Mouse (Mus musculus) left cerebral cortex, adult 2 months (tissue): ENCODE results near the gene Hist1h4d. TPM values are rescaled to one million over a fixed set of nuclear protein-coding genes. Genes with fewer than 3 reads are reported as not detected.
"Not testable (repeated sequence)": the region's sequence is repeated elsewhere in the genome, so short reads cannot be mapped to it uniquely, and the experiment has no call there.

Experiments used
- DNase-seq, 2 experiments: peaks; one replicate each; pipeline ENCODE4 v3.0.0; 2021 to 2022; ENCODE audit warnings: low spot score in 2 of 2, mixed read lengths in 1 of 2; ENCODE audit errors: extremely low spot score in 1 of 2
- H3K27ac ChIP-seq: fragments of 200-600 bp; 2 replicates; pipeline ENCODE4 v1.8.1; 2022
- H3K4me3 ChIP-seq: fragments of 200-600 bp; 2 replicates; pipeline ENCODE4 v1.8.1; 2022
- CTCF ChIP-seq: fragments of 200-600 bp; IDR thresholded peaks from 2 replicates; pipeline ENCODE4 v1.8.1; 2022; ENCODE audit warnings: antibody characterized with exemption, mild to moderate bottlenecking, moderate library complexity
- intact Hi-C: fragments of 180-260 bp; cut with DNase I; formaldehyde crosslinking; loops from one replicate; pipeline ENCODE4 v1.15.1; 2025
- long read RNA-seq, 2 experiments: library from polyadenylated mRNA; stranded (forward); transcript quantifications; one replicate each; pipeline ENCODE4 v2.0.0; 2021; ENCODE audit warnings: borderline mapping rate in 2 of 2
- total RNA-seq, 2 experiments: library from RNA; stranded (reverse); gene quantifications; 2 replicates each; pipeline ENCODE4 v1.2.3; 2021

Gene Hist1h4d
- 100 to 1,000 TPM; 141 to 157 TPM for total RNA-seq
- long read RNA-seq, experiment 1: 0 reads
- long read RNA-seq, experiment 2: 0 reads

GRCm38 (mm10) chr13:23581408-23582218 is at the start of gene Hist1h4d:
Gene Hist1h4d, plus strand, starts transcription at chr13:23581598.
- Histone ChIP-seq H3K27ac (peak within 1 kb of the TSS; percentile 80), H3K4me3 (peak within 1 kb of the TSS; percentile 76)
- TF ChIP-seq CTCF: no peak
- intact Hi-C loops: loop anchor here (2.0 to 10.0 kb wide), 5 partner anchors 116 to 1864 kb away; partner anchors contain the start of genes Hist1h1a, Hist1h1b, Hist1h1t and Hist1h2ai
- DNase-seq: peak; percentile 96 to 97

GRCm38 (mm10) chr13:23532262-23533075 is 48.9 kb upstream of the Hist1h4d start:
- DNase-seq: no peak
- intact Hi-C loops: loop anchor here (5.0 to 10.0 kb wide), 6 partner anchors 40 to 1820 kb away; partner anchors contain the start of genes Hist1h2ac, Hist1h2ad, Hist1h2ae and Hist1h2ag
- Histone ChIP-seq H3K27ac (peak overlapping the region; percentile 92), H3K4me3 (peak overlapping the region; percentile 67)
- no peak for TF ChIP-seq CTCF

GRCm38 (mm10) chr13:23533560-23534367 is 47.6 kb upstream of the Hist1h4d start, which contains the start of gene Hist1h2af:
Gene Hist1h2af, plus strand, starts transcription at chr13:23533906.
- intact Hi-C loops: loop anchor here (5.0 to 10.0 kb wide), 6 partner anchors 39 to 1821 kb away; partner anchors contain the start of genes Hist1h2ac, Hist1h2ad, Hist1h2ae and Hist1h2ag
- peak; percentile 38 to 69 for DNase-seq
- Histone ChIP-seq H3K27ac (peak within 1 kb of the TSS; percentile 51; the same call in 1 of the 2 replicates), H3K4me3 (peak within 1 kb of the TSS; percentile 48)

- intact Hi-C loops: loop anchor here (5.0 to 10.0 kb wide), 6 partner anchors 38 to 1822 kb away; partner anchors contain the start of genes Hist1h2ac, Hist1h2ad, Hist1h2ae and Hist1h2ag
- Histone ChIP-seq H3K27ac (no peak overlapping the region), H3K4me3 (peak overlapping the region; percentile 48)
- TF ChIP-seq CTCF: no peak
- DNase-seq: no peak
Observed at GRCm38 (mm10) chr13:23534368-23535131, 46.8 kb upstream of the Hist1h4d start.

- intact Hi-C loops: loop anchor here (10.0 kb wide), 1 partner anchor 1711 kb away; no protein-coding TSS in a partner anchor
- DNase-seq: peak; percentile 86 to 87
- TF ChIP-seq CTCF: peak; percentile 4; the same call in 1 of the 2 replicates
- H3K27ac ChIP-seq: not testable (repeated sequence)
- peak within 1 kb of the TSS; percentile 48 for H3K4me3 ChIP-seq
Observed at GRCm38 (mm10) chr13:23535137-23536075, 46.0 kb upstream of the Hist1h4d start, which contains the start of gene Hist1h3g. Gene Hist1h3g, plus strand, starts transcription at chr13:23535422.

- TF ChIP-seq CTCF: no peak
- intact Hi-C loops: loop anchor here (10.0 kb wide), 1 partner anchor 1711 kb away; no protein-coding TSS in a partner anchor
- DNase-seq: no peak
- Histone ChIP-seq H3K4me3 (no peak overlapping the region), H3K27ac (no peak overlapping the region)
Observed at GRCm38 (mm10) chr13:23536076-23536822, 45.1 kb upstream of the Hist1h4d start.

- H3K27ac ChIP-seq: no peak overlapping the region
- H3K4me3 ChIP-seq: no peak overlapping the region
- intact Hi-C loops: loop anchor here (10.0 kb wide), 1 partner anchor 1712 kb away; no protein-coding TSS in a partner anchor
- TF ChIP-seq CTCF: no peak
- DNase-seq: no peak
Observed at GRCm38 (mm10) chr13:23537006-23537710, 44.2 kb upstream of the Hist1h4d start.

GRCm38 (mm10) chr13:23538249-23538648 is 43.1 kb upstream of the Hist1h4d start:
- Histone ChIP-seq H3K4me3 (no peak overlapping the region), H3K27ac (no peak overlapping the region)
- no peak for TF ChIP-seq CTCF
- intact Hi-C loops: loop anchor here (10.0 kb wide), 1 partner anchor 1713 kb away; no protein-coding TSS in a partner anchor
- DNase-seq: no peak

- H3K4me3 ChIP-seq, H3K27ac ChIP-seq, DNase-seq: not testable (repeated sequence)
- intact Hi-C loops: loop anchor here (10.0 kb wide), 1 partner anchor 1715 kb away; no protein-coding TSS in a partner anchor
Observed at GRCm38 (mm10) chr13:23539821-23540220, 41.6 kb upstream of the Hist1h4d start.
